Comparison of ENCODE assay signal across 12 mouse cellular contexts in genomic region chr13:55449679-55450441, GRCm38 (mm10). TPM values are rescaled to one million over a fixed set of nuclear protein-coding genes. Genes with fewer than 3 reads are reported as not detected.
DNase-seq lines count a peak whose midpoint lies in the region; ATAC-seq and TF ChIP-seq lines count a peak whose summit lies in the region.
"Had no signal": no experiment of that assay in that cellular context is flagged by ENCODE, and none has a peak within 500 bp of the region (broad histone marks: within the 10 kb centered on the region; RNA-seq: fewer than 3 reads in every experiment).

No protein-coding gene starts in this region.

- H3K36me3 ChIP-seq in heart, embryonic 14.5 days (ENCODE audit: control insufficient read depth, insufficient read depth, low read length): peaks cover 53% of the 10 kb centered on the region
- peaks cover 43% of the 10 kb centered on the region for H3K36me3 ChIP-seq in C2C12 (ENCODE audit: control insufficient read depth, insufficient read depth)
- H3K36me3 ChIP-seq in small intestine, adult 2 months (ENCODE audit: control insufficient read depth, insufficient read depth, low read length): peaks cover 45% of the 10 kb centered on the region

- H3K4me3 ChIP-seq in heart, embryonic 14.5 days (ENCODE audit: control insufficient read depth in 1 of 2, insufficient read depth in 1 of 2, low read depth in 1 of 2, low read length in 2 of 2): no peak overlapping the region
- no peak overlapping the region for H3K4me3 ChIP-seq in C2C12 (ENCODE audit: insufficient read depth, poor library complexity, severe bottlenecking)
- 0 out of 2 replicates have a peak overlapping the region, but pooled peaks have one; percentile 5 for H3K4me3 ChIP-seq in small intestine, adult 2 months (ENCODE audit: low read depth, low read length)
- H3K4me3 ChIP-seq: erythroblast, embryonic 14.5 days had no signal

- peaks cover 4 to 23% of the 10 kb centered on the region in 2 experiments for H3K4me1 ChIP-seq in heart, embryonic 14.5 days (ENCODE audit: control insufficient read depth in 2 of 2, insufficient read depth in 2 of 2, low read length in 2 of 2)
- peaks cover 58% of the 10 kb centered on the region for H3K4me1 ChIP-seq in small intestine, adult 2 months (ENCODE audit: control insufficient read depth, insufficient read depth, insufficient read length, low read length)

- H3K27ac ChIP-seq in heart, embryonic 14.5 days (replicated peaks in 1 of 2; ENCODE audit: control insufficient read depth in 1 of 2, insufficient read depth in 1 of 2, low read depth in 2 of 2, low read length in 2 of 2): no peak overlapping the region
- H3K27ac ChIP-seq in small intestine, adult 2 months (ENCODE audit: insufficient read depth, low read depth, low read length): peak overlapping the region; percentile 76

- intact Hi-C loops in heart, postnatal 25 days (cut with DNase I): no loop called here

- ATAC-seq in heart, embryonic 14.5 days (ENCODE audit: insufficient number of reproducible peaks, insufficient read depth, low FRiP score, low read depth): no peak
- ATAC-seq in hematopoietic stem cell, adult 5-6 weeks (replicated peaks in 1 of 2; ENCODE audit: insufficient read depth in 1 of 2, low FRiP score in 2 of 2, low TSS enrichment in 1 of 2, low read depth in 1 of 2, poor library complexity in 2 of 2, severe bottlenecking in 2 of 2): peak; percentile 8 to 22; a peak in 2 of 4 replicates

- peak overlapping the region; percentile 25; the same call in 1 of the 2 replicates for H3K9ac ChIP-seq in heart, embryonic 14.5 days (ENCODE audit: low read length)

- no peak for TF ChIP-seq POLR2A in small intestine, adult 2 months (IDR thresholded peaks at IDR 0.05; ENCODE audit: low read depth, low read length)

- no peaks in the 10 kb centered on the region for H3K27me3 ChIP-seq in heart, embryonic 14.5 days (ENCODE audit: control insufficient read depth, insufficient read depth, low read length)
- H3K27me3 ChIP-seq in C2C12 (ENCODE audit: control insufficient read depth, insufficient read depth, insufficient read length): no peaks in the 10 kb centered on the region
- no peaks in the 10 kb centered on the region for H3K27me3 ChIP-seq in small intestine, adult 2 months (ENCODE audit: control insufficient read depth, insufficient read depth, low read length)

- DNase-seq in heart, postnatal 25 days (ENCODE audit: low spot score): no peak
- no peak for DNase-seq in kidney, postnatal 4 days
- no peak for DNase-seq in cerebellum, postnatal 14 days
- no peak for DNase-seq in layer of hippocampus, adult 18-20 months (ENCODE audit: low spot score in 2 of 2)

- H3ac ChIP-seq in C2C12 (ENCODE audit: control insufficient read depth, insufficient read length, low read depth): peak overlapping the region; percentile 22

- no peaks in the 10 kb centered on the region for H3K9me3 ChIP-seq in heart, embryonic 14.5 days (ENCODE audit: control insufficient read depth, low read length)

- peaks cover 38% of the 10 kb centered on the region for H3K79me3 ChIP-seq in C2C12 (ENCODE audit: low read depth)

- H3K4me2 ChIP-seq in heart, embryonic 14.5 days (ENCODE audit: low read length): no peak overlapping the region

- 89% methylated on average over 17 of the region's 17 CpGs for WGBS in heart, embryonic 14.5 days
- WGBS in small intestine, adult 2 months: 52% methylated on average over 17 of the region's 17 CpGs

- TF ChIP-seq CTCF in C2C12 (IDR thresholded peaks at IDR 0.05; ENCODE audit: control insufficient read depth, insufficient read depth, insufficient read length): no peak
- no peak for TF ChIP-seq CTCF in small intestine, adult 2 months (IDR thresholded peaks at IDR 0.05; ENCODE audit: extremely low read depth, insufficient read length, insufficient replicate concordance, low read depth, low read length)

- peaks cover 57% of the 10 kb centered on the region for H3K79me2 ChIP-seq in C2C12 (ENCODE audit: control insufficient read depth, insufficient read depth)

TF ChIP-seq in C2C12, 6 proteins besides CTCF, POLR2A, EP300 and RAD21:
- TF ChIP-seq CEBPB (IDR thresholded peaks at IDR 0.05; ENCODE audit: low read depth) (no peak), MAX (IDR thresholded peaks at IDR 0.05) (no peak), MYOG (IDR thresholded peaks at IDR 0.05; ENCODE audit: control insufficient read depth, extremely low read depth, insufficient read length) (no peak), MYOD1 (IDR thresholded peaks at IDR 0.05; ENCODE audit: control insufficient read depth, insufficient read length, low read depth) (peak; percentile 61), USF1 (IDR thresholded peaks at IDR 0.05; ENCODE audit: low read depth) (no peak)
TF ChIP-seq in C2C12: peak in this region for 1.

RNA-seq across cellular contexts. Expression of gene Grk6, which starts 5.0 kb away (rescaled TPM):
- polyA plus RNA-seq in heart, embryonic 14.5 days (2014; fragmentation: Nextera tagmentation; extraction: Ambion mirVana): 20.6 and 23.6 TPM in 2 replicates
- total RNA-seq in heart, postnatal 25 days (2021): 10 to 100 TPM; 17.5 to 18.6 TPM
- 81.9 TPM for polyA plus RNA-seq in C2C12 (2012; fragmentation: generic; extraction: Trizol)
- total RNA-seq in hematopoietic stem cell, adult 5-6 weeks (2017): 77.8 and 80.9 TPM in 2 replicates
- 21.1 and 38.4 TPM in 2 replicates for polyA plus RNA-seq in small intestine, adult 2 months (2012; rRNA removed)
- 10 to 100 TPM; 60.3 to 63.2 TPM for total RNA-seq in layer of hippocampus, adult 18-20 months (2021)

RNA-seq across cellular contexts. Expression of gene Prr7, which starts 14.2 kb away (rescaled TPM):
- 0.24 and 0.30 TPM in 2 replicates for polyA plus RNA-seq in heart, embryonic 14.5 days (2014; fragmentation: Nextera tagmentation; extraction: Ambion mirVana)
- 1 to 10 TPM in 1 of 2 experiments, under 1 TPM in 1; 0.56 to 1.2 TPM for total RNA-seq in heart, postnatal 25 days (2021)
- 10.8 TPM for polyA plus RNA-seq in C2C12 (2012; fragmentation: generic; extraction: Trizol)
- total RNA-seq in hematopoietic stem cell, adult 5-6 weeks (2017): 0.25 TPM in 1 of 2 replicates, not detected in the other
- 5.9 and 8.2 TPM in 2 replicates for polyA plus RNA-seq in small intestine, adult 2 months (2012; rRNA removed)
- total RNA-seq in layer of hippocampus, adult 18-20 months (2021): 10 to 100 TPM; 75.6 to 79.2 TPM

RNA-seq across cellular contexts. Expression of gene F12, which starts 23.3 kb away (rescaled TPM):
- not detected in 2 replicates for polyA plus RNA-seq in heart, embryonic 14.5 days (2014; fragmentation: Nextera tagmentation; extraction: Ambion mirVana)
- total RNA-seq in heart, postnatal 25 days (2021): not detected
- polyA plus RNA-seq in C2C12 (2012; fragmentation: generic; extraction: Trizol): not detected
- not detected in 2 replicates for total RNA-seq in hematopoietic stem cell, adult 5-6 weeks (2017)
- polyA plus RNA-seq in small intestine, adult 2 months (2012; rRNA removed): 0.41 and 0.60 TPM in 2 replicates
- under 1 TPM; 0.32 to 0.36 TPM for total RNA-seq in layer of hippocampus, adult 18-20 months (2021)
- total RNA-seq: midbrain, postnatal 0 days had no signal

RNA-seq across cellular contexts. Expression of gene Pfn3, which starts 34.8 kb away (rescaled TPM):
- not detected in 2 replicates for polyA plus RNA-seq in heart, embryonic 14.5 days (2014; fragmentation: Nextera tagmentation; extraction: Ambion mirVana)
- not detected for total RNA-seq in heart, postnatal 25 days (2021)
- not detected for polyA plus RNA-seq in C2C12 (2012; fragmentation: generic; extraction: Trizol)
- total RNA-seq in hematopoietic stem cell, adult 5-6 weeks (2017): not detected in 2 replicates
- not detected in 2 replicates for polyA plus RNA-seq in small intestine, adult 2 months (2012; rRNA removed)
- under 1 TPM in 1 of 2 experiments, not detected in 1; 0.68 TPM for total RNA-seq in layer of hippocampus, adult 18-20 months (2021)
- total RNA-seq: left cerebral cortex, postnatal 36 days had no signal
- polyA plus RNA-seq: erythroblast, embryonic 14.5 days; intestine, embryonic 14.5 days had no signal

RNA-seq across cellular contexts. Expression of gene Dbn1, which starts 38.1 kb away (rescaled TPM):
- 51.8 and 53.5 TPM in 2 replicates for polyA plus RNA-seq in heart, embryonic 14.5 days (2014; fragmentation: Nextera tagmentation; extraction: Ambion mirVana)
- total RNA-seq in heart, postnatal 25 days (2021): 10 to 100 TPM; 10.6 to 10.8 TPM
- 87.7 TPM for polyA plus RNA-seq in C2C12 (2012; fragmentation: generic; extraction: Trizol)
- 0.60 and 2.3 TPM in 2 replicates for total RNA-seq in hematopoietic stem cell, adult 5-6 weeks (2017)
- polyA plus RNA-seq in small intestine, adult 2 months (2012; rRNA removed): 8.9 and 9.8 TPM in 2 replicates
- total RNA-seq in layer of hippocampus, adult 18-20 months (2021): 100 to 1,000 TPM; 359 to 362 TPM

Comparison
In these comparisons a context has a peak if more than half of its experiments do, and no peak if none do; other contexts are left out.
1. RNA of gene Prr7, which starts 14.2 kb away (total RNA-seq): 75.6 to 79.2 TPM in layer of hippocampus, adult 18-20 months; 0.56 to 1.2 TPM in heart, postnatal 25 days and 0.25 TPM in hematopoietic stem cell, adult 5-6 weeks; every median in the first group is over 10 times any median in the second.